In the genomic region with DNA sequence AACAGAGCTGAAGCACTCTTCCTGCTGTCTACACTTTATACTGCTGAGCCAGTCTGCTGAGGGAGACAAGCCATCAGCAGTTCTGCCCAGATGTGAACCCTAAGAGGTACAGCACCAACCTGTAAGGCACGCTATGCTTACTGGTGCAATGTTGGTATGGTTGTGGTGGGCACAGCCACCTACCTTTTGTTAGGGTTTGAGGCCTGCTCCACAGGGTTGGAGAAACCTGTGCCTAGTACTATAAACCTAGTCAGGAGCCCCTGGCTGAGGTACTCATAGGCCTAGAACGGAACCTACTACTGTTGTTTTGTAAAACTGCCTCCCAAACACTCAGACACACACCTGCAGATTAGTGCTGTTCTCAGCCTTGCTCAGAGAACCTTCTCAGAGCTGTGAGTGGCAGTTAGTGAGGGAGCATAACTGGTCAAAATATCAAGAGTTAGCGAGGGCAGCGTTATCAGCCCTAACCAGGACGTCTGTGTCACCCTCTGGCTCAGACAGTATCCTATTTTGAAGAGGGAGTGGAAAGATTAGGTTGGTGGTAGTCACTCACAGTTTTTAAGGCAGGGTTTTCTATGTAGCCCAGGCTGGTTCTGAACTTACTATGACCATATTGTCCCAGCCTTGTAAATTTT, we compare ENCODE assay signal across 13 mouse cellular contexts. TPM values are rescaled to one million over a fixed set of nuclear protein-coding genes. Genes with fewer than 3 reads are reported as not detected.
DNase-seq lines count a peak whose midpoint lies in the region; ATAC-seq lines count a peak whose summit lies in the region.
"Had no signal": no experiment of that assay in that cellular context is flagged by ENCODE, and none has a peak within 500 bp of the region (broad histone marks: within the 10 kb centered on the region; RNA-seq: fewer than 3 reads in every experiment).

No protein-coding gene starts in this region.

- no peaks in the 10 kb centered on the region for H3K27me3 ChIP-seq in heart, embryonic 15.5 days
- H3K27me3 ChIP-seq in liver, embryonic 12.5 days (replicated peaks) = no peaks in the 10 kb centered on the region
- H3K27me3 ChIP-seq: CH12.LX; forebrain, embryonic 12.5 days had no signal

- H3K4me1 ChIP-seq in heart, embryonic 15.5 days (replicated peaks) = peaks cover 33% of the 10 kb centered on the region
- H3K4me1 ChIP-seq in liver, embryonic 12.5 days = peaks cover 97% of the 10 kb centered on the region
- H3K4me1 ChIP-seq: forebrain, embryonic 12.5 days had no signal

- 48% methylated on average over 5 of the region's 5 CpGs for WGBS in heart, embryonic 15.5 days
- 26% methylated on average over 5 of the region's 5 CpGs for WGBS in liver, embryonic 12.5 days (ENCODE audit: insufficient replicate concordance)

- ATAC-seq in heart, embryonic 15.5 days (replicated peaks; ENCODE audit: insufficient number of reproducible peaks, insufficient read depth, low FRiP score, low read depth) = no peak
- peak; percentile 68 for ATAC-seq in common myeloid progenitor, adult 5-6 weeks (replicated peaks; ENCODE audit: low read depth, poor library complexity, severe bottlenecking)
- ATAC-seq in liver, embryonic 12.5 days = peak; percentile 94
- no peak for ATAC-seq in activated CD4-positive, CD25-positive, alpha-beta regulatory T cell, adult 4 months

- no peaks in the 10 kb centered on the region for H3K9me3 ChIP-seq in heart, embryonic 15.5 days (replicated peaks)
- no peaks in the 10 kb centered on the region for H3K9me3 ChIP-seq in liver, embryonic 12.5 days (replicated peaks)
- H3K9me3 ChIP-seq: forebrain, embryonic 12.5 days had no signal

- intact Hi-C loops in heart, postnatal 10 days (cut with DNase I) = no loop called here

- no peak overlapping the region for H3K4me3 ChIP-seq in heart, embryonic 15.5 days
- peak overlapping the region; percentile 28; the same call in 1 of the 2 replicates for H3K4me3 ChIP-seq in liver, embryonic 12.5 days
- H3K4me3 ChIP-seq: forebrain, embryonic 12.5 days; left cerebral cortex, adult 2 months; myocyte had no signal

- no peak overlapping the region for H3K4me2 ChIP-seq in heart, embryonic 15.5 days
- peak overlapping the region; percentile 65 for H3K4me2 ChIP-seq in liver, embryonic 12.5 days
- H3K4me2 ChIP-seq: forebrain, embryonic 12.5 days had no signal

- 0 out of 2 replicates have a peak overlapping the region, but pooled peaks have one; percentile 25 for H3K27ac ChIP-seq in heart, embryonic 15.5 days
- H3K27ac ChIP-seq in liver, embryonic 12.5 days = peak overlapping the region; percentile 100
- H3K27ac ChIP-seq: forebrain, embryonic 12.5 days; left cerebral cortex, adult 2 months had no signal

- no peak overlapping the region for H3K9ac ChIP-seq in heart, embryonic 15.5 days
- H3K9ac ChIP-seq in liver, embryonic 12.5 days = peak overlapping the region; percentile 75
- H3K9ac ChIP-seq: forebrain, embryonic 12.5 days had no signal

- no peak for DNase-seq in heart, postnatal 10 days
- DNase-seq in CD4-positive, CD25-positive, alpha-beta regulatory T cell, adult 2 months (ENCODE audit: low read depth, low spot score) = peak; percentile 33
- DNase-seq in adrenal gland, postnatal 36 days = no peak
- DNase-seq in urinary bladder, adult 18-20 months (ENCODE audit: low spot score in 2 of 2) = no peak
- DNase-seq: retina, postnatal 1 day had no signal

- no peaks in the 10 kb centered on the region for H3K36me3 ChIP-seq in heart, embryonic 15.5 days
- peaks cover 59% of the 10 kb centered on the region for H3K36me3 ChIP-seq in liver, embryonic 12.5 days
- H3K36me3 ChIP-seq: forebrain, embryonic 12.5 days had no signal

RNA-seq across cellular contexts. Expression of gene Tbc1d2b, which starts 20.3 kb away (rescaled TPM):
- polyA plus RNA-seq in heart, embryonic 15.5 days (2015; fragmentation: Nextera tagmentation; extraction: Ambion mirVana) = 5.4 and 9.7 TPM in 2 replicates
- total RNA-seq in heart, postnatal 10 days (2021) = 10 to 100 TPM; 16.8 to 21.6 TPM
- total RNA-seq in common myeloid progenitor, adult 5-6 weeks (2017) = 33.4 and 61.3 TPM in 2 replicates
- polyA plus RNA-seq in liver, embryonic 12.5 days (2016; fragmentation: Nextera tagmentation; extraction: Ambion mirVana) = 11.0 and 12.2 TPM in 2 replicates
- total RNA-seq in adrenal gland, postnatal 36 days (2021) = 10 to 100 TPM; 36.0 to 41.1 TPM
- 10 to 100 TPM; 10.2 to 11.4 TPM for polyA plus RNA-seq in activated CD4-positive, CD25-positive, alpha-beta regulatory T cell, adult 4 months (2017; shearing (Covaris generic))

Comparison
In these comparisons a context has a peak if more than half of its experiments do, and no peak if none do; other contexts are left out.
1. ATAC-seq: peak in common myeloid progenitor, adult 5-6 weeks (single experiment) and liver, embryonic 12.5 days (single experiment); none in heart, embryonic 15.5 days (single experiment) and activated CD4-positive, CD25-positive, alpha-beta regulatory T cell, adult 4 months (single experiment).